Mouse (Mus musculus) brain, embryonic 14.5 days (tissue): Measurements from ENCODE around the gene Thsd4.

Experiments used
- CTCF ChIP-seq: fragments of 200-500 bp; IDR thresholded peaks from 2 replicates; pipeline ENCODE4 v1.5.1; 2012; ENCODE audit warnings: inconsistent platforms, mild to moderate bottlenecking, moderate library complexity, borderline replicate concordance; ENCODE audit not compliant: insufficient read depth, insufficient read length; ENCODE audit errors: extremely low read depth
- POLR2A ChIP-seq: fragments of 200-500 bp; IDR thresholded peaks from 2 replicates; pipeline ENCODE4 v1.6.1; 2012; ENCODE audit warnings: mild to moderate bottlenecking, inconsistent platforms, borderline replicate concordance; ENCODE audit not compliant: poor library complexity, insufficient read depth, insufficient read length, severe bottlenecking; ENCODE audit errors: extremely low read depth

GRCm38 (mm10) chr9:60067241-60067640 is 454.6 kb downstream of the Thsd4 start:
- TF ChIP-seq CTCF (no peak), POLR2A (no peak)
